Mouse (Mus musculus) MEL (cell line): ENCODE measurements around the gene Nedd1. TPM values are rescaled to one million over a fixed set of nuclear protein-coding genes. Genes with fewer than 3 reads are reported as not detected.

Experiments used
- DNase-seq: peaks from one replicate; pipeline ENCODE4 v3.0.0; 2011; ENCODE audit warnings: low read depth, low spot score
- H3K27ac ChIP-seq: 2 replicates; pipeline ENCODE4 v1.5.1; 2012; ENCODE audit warnings: low read depth, mild to moderate bottlenecking, control low read depth, low read length, moderate library complexity; ENCODE audit not compliant: control insufficient read depth
- H3K27me3 ChIP-seq, 2 experiments: fragments of 150-350 bp in 1 of 2; sonication (generic) in 1 of 2; 2 replicates each; pipeline ENCODE4 v1.6.1; 2012; ENCODE audit warnings: low read length in 2 of 2, mild to moderate bottlenecking in 2 of 2, improper control_type of control experiment in 1 of 2, moderate library complexity in 1 of 2; ENCODE audit not compliant: insufficient read depth in 2 of 2, control insufficient read depth in 1 of 2
- H3K36me3 ChIP-seq, 2 experiments: 2 replicates each; pipeline ENCODE4 v1.6.1; 2012 to 2014; ENCODE audit warnings: low read length in 2 of 2, improper control_type of control experiment in 1 of 2, inconsistent platforms in 1 of 2, mild to moderate bottlenecking in 1 of 2; ENCODE audit not compliant: insufficient read depth in 2 of 2, control insufficient read depth in 1 of 2
- H3K4me1 ChIP-seq, 2 experiments: fragments of 150-350 bp in 1 of 2; sonication (generic) in 1 of 2; 2 replicates each; pipeline ENCODE4 v1.6.1; 2012; ENCODE audit warnings: low read length in 2 of 2, improper control_type of control experiment in 1 of 2, mild to moderate bottlenecking in 1 of 2; ENCODE audit not compliant: insufficient read depth in 2 of 2, control insufficient read depth in 1 of 2
- H3K4me3 ChIP-seq, 2 experiments: fragments of 150-350 bp in 1 of 2; sonication (generic) in 1 of 2; 2 replicates each; pipeline ENCODE4 v1.5.1; 2012; ENCODE audit warnings: low read depth in 2 of 2, low read length in 2 of 2, mild to moderate bottlenecking in 2 of 2, moderate library complexity in 2 of 2, control low read depth in 1 of 2, improper control_type of control experiment in 1 of 2; ENCODE audit not compliant: control insufficient read depth in 1 of 2, insufficient read depth in 1 of 2
- H3K79me2 ChIP-seq: 2 replicates; pipeline ENCODE4 v1.6.1; 2012; ENCODE audit warnings: mild to moderate bottlenecking, low read length, moderate library complexity; ENCODE audit not compliant: control insufficient read depth, poor library complexity, insufficient read depth
- H3K9ac ChIP-seq: 2 replicates; pipeline ENCODE4 v1.6.1; 2012; ENCODE audit warnings: low read depth, mild to moderate bottlenecking, control low read depth, low read length, moderate library complexity; ENCODE audit not compliant: control insufficient read depth, poor library complexity, severe bottlenecking
- H3K9me3 ChIP-seq: fragments of 150-350 bp; sonication (generic); replicated peaks from 2 replicates; pipeline ENCODE4 v1.6.1; 2012; ENCODE audit warnings: mild to moderate bottlenecking, low read length, improper control_type of control experiment, moderate library complexity; ENCODE audit not compliant: insufficient read depth
- BHLHE40 ChIP-seq: IDR thresholded peaks from 2 replicates; pipeline ENCODE4 v1.6.1; 2012; ENCODE audit warnings: low read depth, mild to moderate bottlenecking, inconsistent platforms, low read length, improper control_type of control experiment, borderline replicate concordance
- CHD1 ChIP-seq: IDR thresholded peaks from 2 replicates; pipeline ENCODE4 v1.6.1; 2012; ENCODE audit warnings: low read depth, mild to moderate bottlenecking, inconsistent platforms, low read length, improper control_type of control experiment
- CHD2 ChIP-seq: IDR thresholded peaks from 2 replicates; pipeline ENCODE4 v1.6.1; 2011; ENCODE audit warnings: low read length, improper control_type of control experiment
- CTCF ChIP-seq, 3 experiments: IDR thresholded peaks in 2 of 3; conservative IDR thresholded peaks in 1 of 3; 2 replicates each; pipeline ENCODE4 v1.5.1; 2011 to 2012; ENCODE audit warnings: low read length in 3 of 3, low read depth in 2 of 3, mild to moderate bottlenecking in 2 of 3, improper control_type of control experiment in 1 of 3, inconsistent platforms in 1 of 3, mixed read lengths in 1 of 3, moderate library complexity in 1 of 3; ENCODE audit not compliant: control insufficient read depth in 1 of 3, insufficient read depth in 1 of 3, poor library complexity in 1 of 3, severe bottlenecking in 1 of 3
- E2F4 ChIP-seq: IDR thresholded peaks from 2 replicates; pipeline ENCODE4 v1.6.1; 2011; ENCODE audit warnings: low read depth, low read length, improper control_type of control experiment, borderline replicate concordance
- ELF1 ChIP-seq: IDR thresholded peaks from 2 replicates; pipeline ENCODE4 v1.6.1; 2014; ENCODE audit warnings: low read depth, mild to moderate bottlenecking, inconsistent platforms, low read length, improper control_type of control experiment, moderate library complexity
- EP300 ChIP-seq, 2 experiments: IDR thresholded peaks; 2 replicates each; pipeline ENCODE4 v1.6.1; 2011; ENCODE audit warnings: improper control_type of control experiment in 2 of 2, low read length in 2 of 2, low read depth in 1 of 2, mild to moderate bottlenecking in 1 of 2
- GABPA ChIP-seq: IDR thresholded peaks from 2 replicates; pipeline ENCODE4 v1.6.1; 2012; ENCODE audit warnings: low read depth, mild to moderate bottlenecking, inconsistent platforms, low read length, improper control_type of control experiment, moderate library complexity
- GATA1 ChIP-seq: IDR thresholded peaks from 2 replicates; pipeline ENCODE4 v1.6.1; 2011; ENCODE audit warnings: low read depth, low read length, improper control_type of control experiment
- HCFC1 ChIP-seq: IDR thresholded peaks from 2 replicates; pipeline ENCODE4 v1.6.1; 2012; ENCODE audit warnings: low read depth, mild to moderate bottlenecking, inconsistent platforms, low read length, improper control_type of control experiment, moderate library complexity
- JUND ChIP-seq: IDR thresholded peaks from 2 replicates; pipeline ENCODE4 v1.6.1; 2011; ENCODE audit warnings: low read depth, mild to moderate bottlenecking, improper control_type of control experiment, low read length
- KAT2A ChIP-seq: conservative IDR thresholded peaks from 2 replicates; pipeline ENCODE4 v1.6.1; 2012; ENCODE audit warnings: low read depth, low read length, improper control_type of control experiment, inconsistent platforms
- MAFK ChIP-seq: IDR thresholded peaks from 2 replicates; pipeline ENCODE4 v1.6.1; 2011; ENCODE audit warnings: low read depth, mild to moderate bottlenecking, low read length, improper control_type of control experiment, borderline replicate concordance
- MAX ChIP-seq: IDR thresholded peaks from 2 replicates; pipeline ENCODE4 v1.6.1; 2011; ENCODE audit warnings: low read length, improper control_type of control experiment
- MAZ ChIP-seq: IDR thresholded peaks from 2 replicates; pipeline ENCODE4 v1.6.1; 2012; ENCODE audit warnings: low read depth, mild to moderate bottlenecking, inconsistent platforms, low read length, improper control_type of control experiment
- MXI1 ChIP-seq: IDR thresholded peaks from 2 replicates; pipeline ENCODE4 v1.6.1; 2011; ENCODE audit warnings: mild to moderate bottlenecking, low read depth, low read length, improper control_type of control experiment
- MYB ChIP-seq: IDR thresholded peaks from 2 replicates; pipeline ENCODE4 v1.6.1; 2011; ENCODE audit warnings: mild to moderate bottlenecking, low read depth, low read length, improper control_type of control experiment
- MYC ChIP-seq: IDR thresholded peaks from 2 replicates; pipeline ENCODE4 v1.6.1; 2011; ENCODE audit warnings: low read depth, mild to moderate bottlenecking, low read length, improper control_type of control experiment, moderate library complexity
- NELFE ChIP-seq: IDR thresholded peaks from 2 replicates; pipeline ENCODE4 v1.6.1; 2011; ENCODE audit warnings: low read depth, low read length, improper control_type of control experiment
- NRF1 ChIP-seq: IDR thresholded peaks from 2 replicates; pipeline ENCODE4 v1.6.1; 2014; ENCODE audit warnings: low read depth, mild to moderate bottlenecking, inconsistent platforms, low read length, improper control_type of control experiment, moderate library complexity; ENCODE audit not compliant: poor library complexity, insufficient read depth, severe bottlenecking
- POLR2A ChIP-seq, 2 experiments: IDR thresholded peaks; 2 replicates each; pipeline ENCODE4 v1.6.1; 2011 to 2012; ENCODE audit warnings: low read length in 2 of 2, mild to moderate bottlenecking in 2 of 2, control low read depth in 1 of 2, improper control_type of control experiment in 1 of 2, low read depth in 1 of 2, moderate library complexity in 1 of 2; ENCODE audit not compliant: control insufficient read depth in 1 of 2, insufficient read depth in 1 of 2, poor library complexity in 1 of 2
- POLR2AphosphoS5 ChIP-seq: IDR thresholded peaks from 2 replicates; pipeline ENCODE4 v1.6.1; 2012; ENCODE audit warnings: low read depth, borderline replicate concordance, mild to moderate bottlenecking, inconsistent platforms, low read length, moderate library complexity, mixed read lengths
- RAD21 ChIP-seq: IDR thresholded peaks from 2 replicates; pipeline ENCODE4 v1.6.1; 2011; ENCODE audit warnings: mild to moderate bottlenecking, low read depth, low read length, improper control_type of control experiment
- RCOR1 ChIP-seq: IDR thresholded peaks from 2 replicates; pipeline ENCODE4 v1.6.1; 2012; ENCODE audit warnings: low read depth, mild to moderate bottlenecking, inconsistent platforms, low read length, improper control_type of control experiment
- SIN3A ChIP-seq: IDR thresholded peaks from 2 replicates; pipeline ENCODE4 v1.6.1; 2012; ENCODE audit warnings: low read length, improper control_type of control experiment, inconsistent platforms
- SMC3 ChIP-seq: IDR thresholded peaks from 2 replicates; pipeline ENCODE4 v1.6.1; 2011; ENCODE audit warnings: low read depth, low read length, improper control_type of control experiment
- TBP ChIP-seq: IDR thresholded peaks from 2 replicates; pipeline ENCODE4 v1.8.0; 2011; ENCODE audit warnings: low read depth, low read length, improper control_type of control experiment
- TCF12 ChIP-seq: IDR thresholded peaks from 2 replicates; pipeline ENCODE4 v1.6.1; 2014; ENCODE audit warnings: low read depth, mild to moderate bottlenecking, inconsistent platforms, low read length, improper control_type of control experiment, moderate library complexity
- UBTF ChIP-seq: IDR thresholded peaks from 2 replicates; pipeline ENCODE4 v1.6.1; 2012; ENCODE audit warnings: low read depth, mild to moderate bottlenecking, inconsistent platforms, low read length, improper control_type of control experiment, moderate library complexity, borderline replicate concordance; ENCODE audit not compliant: insufficient read depth
- USF1 ChIP-seq: IDR thresholded peaks from 2 replicates; pipeline ENCODE4 v1.6.1; 2014; ENCODE audit warnings: low read depth, mild to moderate bottlenecking, inconsistent platforms, low read length, improper control_type of control experiment, moderate library complexity
- USF2 ChIP-seq, 2 experiments: IDR thresholded peaks; 2 replicates each; pipeline ENCODE4 v1.6.1; 2011 to 2012; ENCODE audit warnings: improper control_type of control experiment in 2 of 2, low read length in 2 of 2, borderline replicate concordance in 1 of 2, inconsistent platforms in 1 of 2, low read depth in 1 of 2, mild to moderate bottlenecking in 1 of 2; ENCODE audit not compliant: insufficient read depth in 1 of 2
- ZC3H11A ChIP-seq: IDR thresholded peaks from 2 replicates; pipeline ENCODE4 v1.6.1; 2012; ENCODE audit warnings: low read depth, mild to moderate bottlenecking, inconsistent platforms, low read length, improper control_type of control experiment
- ZMIZ1 ChIP-seq: IDR thresholded peaks from 2 replicates; pipeline ENCODE4 v1.6.1; 2012; ENCODE audit warnings: low read depth, mild to moderate bottlenecking, inconsistent platforms, low read length, improper control_type of control experiment, moderate library complexity
- ZNF384 ChIP-seq: IDR thresholded peaks from 2 replicates; pipeline ENCODE4 v1.6.1; 2012; ENCODE audit warnings: low read depth, mild to moderate bottlenecking, inconsistent platforms, low read length, improper control_type of control experiment
- polyA plus RNA-seq, 2 experiments: library from polyadenylated mRNA; stranded (reverse) in 1 of 2; unstranded in 1 of 2; fragments of >175 nt in 1 of 2; fragments of >200 nt in 1 of 2; gene quantifications; 2 replicates each; pipeline versions ENCODE4 v1.2.1 to v1.2.4; 2012; ENCODE audit warnings: low replicate concordance in 2 of 2, low read depth in 1 of 2; ENCODE audit not compliant: insufficient read length in 2 of 2, insufficient read depth in 1 of 2, missing spikeins in 1 of 2
- total RNA-seq: library from RNA; depleted of rRNA; stranded (reverse); fragments of 300-350 nt; gene quantifications from 2 replicates; pipeline ENCODE4 v1.2.3, GENCODE M21; 2012; rRNA removed

Gene Nedd1
- 18.7 and 22.1 TPM in 2 replicates for total RNA-seq
- 10 to 100 TPM in 1 of 2 experiments, not detected in 1; 15.5 TPM for polyA plus RNA-seq

GRCm38 (mm10) chr10:92721771-92722619 lies at the start of gene Nedd1:
Gene Nedd1 (minus strand): TSS chr10:92722420.
- DNase-seq = peak; percentile 96
- H3K27ac ChIP-seq = peak within 1 kb of the TSS; percentile 64
- peaks cover 0 to 7% of the 10 kb centered on the region in 2 experiments; a peak in 2 of 4 replicates for H3K4me1 ChIP-seq
- H3K36me3 ChIP-seq = no peaks in the 10 kb centered on the region; a peak in 2 of 4 replicates
- peak within 1 kb of the TSS; percentile 66 to 82 for H3K4me3 ChIP-seq
- peak within 1 kb of the TSS; percentile 91 for H3K9ac ChIP-seq
- no peaks in the 10 kb centered on the region for H3K9me3 ChIP-seq
- H3K79me2 ChIP-seq = peaks cover 7% of the 10 kb centered on the region; the same call in 1 of the 2 replicates
- H3K27me3 ChIP-seq = no peaks in the 10 kb centered on the region
- TF ChIP-seq JUND (no peak), GATA1 (0 out of 2 replicates have a peak, but pooled peaks have one; percentile 22), MAZ (peak; percentile 76; the same call in 1 of the 2 replicates), GABPA (no peak), CHD1 (no peak), ZC3H11A (no peak), MAX (peak; percentile 35; the same call in 1 of the 2 replicates), NELFE (peak; percentile 87), USF1 (no peak), UBTF (no peak), BHLHE40 (no peak), KAT2A (no peak), MXI1 (peak; percentile 60; the same call in 1 of the 2 replicates), POLR2AphosphoS5 (no peak), ZMIZ1 (peak; percentile 46), TCF12 (peak; percentile 67), RAD21 (no peak), USF2 (IDR thresholded peaks at IDR 0.05; ENCODE audit: borderline replicate concordance in 1 of 2, insufficient read depth in 1 of 2, low read depth in 1 of 2, low read length in 2 of 2) (no peak), ZNF384 (no peak), ELF1 (peak; percentile 93), MYB (no peak), POLR2A (IDR thresholded peaks at IDR 0.05; ENCODE audit: control insufficient read depth in 1 of 2, insufficient read depth in 1 of 2, low read depth in 1 of 2, low read length in 2 of 2, poor library complexity in 1 of 2) (peak; percentile 93 to 94), MYC (0 out of 2 replicates have a peak, but pooled peaks have one; percentile 38), E2F4 (no peak), CHD2 (no peak), SIN3A (peak; percentile 62; the same call in 1 of the 2 replicates), SMC3 (peak; percentile 13; the same call in 1 of the 2 replicates), TBP (peak; percentile 82), EP300 (IDR thresholded peaks at IDR 0.05; ENCODE audit: low read depth in 1 of 2, low read length in 2 of 2) (peak; percentile 7 to 55; a peak in 2 of 4 replicates), RCOR1 (no peak; the same call in 1 of the 2 replicates), CTCF (IDR thresholded peaks at IDR 0.05 in 2 of 3, conservative IDR thresholded peaks at IDR 0.05 in 1 of 3; ENCODE audit: control insufficient read depth in 1 of 3, insufficient read depth in 1 of 3, low read depth in 2 of 3, low read length in 3 of 3, poor library complexity in 1 of 3, severe bottlenecking in 1 of 3) (no peak), HCFC1 (peak; percentile 82), MAFK (no peak), NRF1 (peak; percentile 53; the same call in 1 of the 2 replicates)
